Mouse (Mus musculus): Measurements from ENCODE around the gene Hid1.

Hid1 gene

DNA sequence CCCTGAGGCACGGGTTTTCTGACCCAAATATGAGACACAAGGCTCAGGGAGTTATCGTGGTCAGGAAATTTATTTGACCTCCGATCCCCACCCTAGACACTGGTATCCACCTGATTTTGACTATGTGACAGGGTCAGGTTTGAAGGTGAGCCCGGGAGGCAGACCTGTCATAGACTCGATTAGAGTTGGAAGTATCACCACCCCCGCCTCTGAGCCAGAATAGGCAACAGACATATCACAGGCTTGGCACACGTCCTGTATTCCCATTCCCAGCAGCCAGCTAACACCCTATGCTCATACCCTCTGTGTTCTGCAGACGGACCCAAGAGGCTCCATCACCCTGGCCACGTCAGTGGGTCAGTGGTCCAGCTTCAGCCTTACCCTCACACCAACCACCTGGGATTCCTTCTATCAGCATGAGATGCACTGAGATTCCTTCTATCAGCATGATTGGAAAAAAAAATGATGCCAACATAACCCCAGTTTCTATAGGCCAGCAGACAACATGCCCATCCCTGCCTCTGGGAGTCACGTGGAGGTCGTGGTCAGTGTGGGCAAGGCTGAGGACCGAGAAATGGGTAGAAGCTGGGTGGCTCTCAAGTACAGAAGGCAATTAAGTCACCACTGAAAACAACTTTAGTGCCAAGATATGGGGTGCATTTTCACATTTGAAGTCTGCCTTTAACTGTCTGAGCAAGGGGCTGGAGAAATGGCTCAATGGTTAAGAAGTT lies 7.3 kb upstream of the Hid1 start:
- DNase-seq: no peak

DNA sequence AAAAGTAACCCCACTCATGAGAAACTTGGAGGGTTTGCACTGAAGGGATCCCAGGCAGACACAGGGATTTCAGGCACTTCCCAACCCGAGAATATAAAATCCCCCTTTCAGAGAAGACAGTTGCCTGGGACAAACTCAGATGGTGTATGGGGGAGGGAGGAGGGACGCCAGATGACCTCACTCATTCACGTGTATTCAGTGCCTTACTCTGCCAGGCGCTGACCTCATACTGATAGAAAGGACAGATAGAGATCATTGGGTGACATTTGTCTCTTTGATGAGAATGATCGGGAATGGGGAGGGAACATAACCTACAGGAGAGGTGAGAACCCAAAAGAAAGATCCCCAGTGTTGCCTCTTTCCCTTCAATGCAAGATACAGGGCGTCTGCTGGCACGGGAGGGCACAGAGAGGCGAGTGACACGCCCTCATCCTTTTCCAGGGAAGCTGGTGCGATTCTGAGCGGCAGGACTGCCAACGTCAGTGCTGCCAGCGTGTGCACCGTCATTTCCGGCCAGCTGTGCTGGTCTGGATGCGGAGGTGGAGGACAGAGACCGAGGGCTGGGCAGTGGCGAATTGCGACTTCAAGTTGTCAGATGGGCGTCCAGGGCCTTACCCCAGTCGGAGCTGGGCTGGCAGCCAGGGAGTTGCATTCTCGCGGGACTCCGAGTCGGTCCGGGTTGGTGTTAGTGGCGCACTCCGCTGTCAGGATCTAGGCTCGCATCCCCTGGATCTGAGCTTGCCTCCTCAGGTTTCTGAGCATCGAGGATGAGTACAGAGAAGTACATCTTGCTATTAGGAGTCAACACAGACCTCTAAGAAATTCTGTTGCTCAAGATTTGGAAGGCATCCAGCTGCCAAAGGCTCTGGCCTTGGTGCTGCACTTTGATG lies 6.5 kb upstream of the Hid1 start:
- peak; percentile 78 for DNase-seq

DNA sequence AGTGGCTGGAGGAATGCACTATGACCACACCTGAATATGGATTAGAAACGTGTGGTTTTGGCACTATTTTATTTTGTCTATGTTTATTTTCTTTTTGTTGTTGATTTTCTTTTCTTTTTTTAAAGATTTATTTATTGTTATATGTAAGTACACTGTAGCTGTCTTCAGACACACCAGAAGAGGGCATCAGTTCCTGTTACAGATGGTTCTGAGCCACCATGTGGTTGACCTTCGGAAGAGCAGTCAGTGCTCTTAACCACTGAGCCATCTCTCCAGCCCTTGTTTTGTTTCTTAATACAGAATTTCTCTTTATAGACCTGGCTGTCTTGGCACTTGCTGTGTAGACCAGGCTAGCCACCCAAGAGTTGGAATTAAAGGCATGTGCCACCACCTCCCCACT lies 5.2 kb upstream of the Hid1 start:
- no peak for DNase-seq

DNA sequence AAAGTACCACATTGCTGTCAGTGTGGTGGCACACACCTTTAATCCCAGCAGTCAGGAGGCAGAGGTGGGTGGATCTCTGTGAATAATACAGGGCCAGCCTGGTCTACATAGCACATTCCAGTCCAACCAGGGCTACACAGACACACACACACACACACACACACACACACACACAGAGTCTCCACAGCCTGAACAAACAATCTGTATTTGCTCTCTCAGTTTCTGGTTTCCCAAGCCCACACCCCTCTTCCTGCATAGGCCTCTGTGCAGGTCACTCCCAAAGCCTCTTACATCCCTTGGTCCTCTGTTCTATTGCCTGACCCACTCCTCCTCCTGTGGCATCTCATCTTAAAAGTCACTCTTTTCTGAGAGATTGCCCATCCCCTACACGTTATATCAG lies 4.5 kb upstream of the Hid1 start:
- DNase-seq: no peak

DNA sequence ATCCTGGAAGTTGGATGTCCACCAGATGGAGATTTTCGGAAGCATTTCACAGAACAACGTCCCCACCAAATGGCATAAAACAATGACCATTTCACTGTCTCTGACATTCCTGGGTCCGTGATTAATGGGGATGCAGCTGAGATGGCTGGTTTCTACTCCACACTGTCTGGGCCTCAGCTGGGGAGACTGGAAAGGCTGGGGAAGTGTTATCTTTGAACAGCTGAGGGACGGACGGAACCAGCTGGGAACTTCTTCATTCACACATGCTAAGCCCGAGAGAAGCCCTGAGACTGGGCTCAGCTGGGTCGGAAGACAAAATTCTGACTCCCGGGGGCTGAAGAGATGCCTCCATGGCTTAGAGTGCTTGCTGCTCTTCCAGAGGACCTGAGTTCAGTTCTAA lies 3.8 kb upstream of the Hid1 start:
- no peak for DNase-seq

DNA sequence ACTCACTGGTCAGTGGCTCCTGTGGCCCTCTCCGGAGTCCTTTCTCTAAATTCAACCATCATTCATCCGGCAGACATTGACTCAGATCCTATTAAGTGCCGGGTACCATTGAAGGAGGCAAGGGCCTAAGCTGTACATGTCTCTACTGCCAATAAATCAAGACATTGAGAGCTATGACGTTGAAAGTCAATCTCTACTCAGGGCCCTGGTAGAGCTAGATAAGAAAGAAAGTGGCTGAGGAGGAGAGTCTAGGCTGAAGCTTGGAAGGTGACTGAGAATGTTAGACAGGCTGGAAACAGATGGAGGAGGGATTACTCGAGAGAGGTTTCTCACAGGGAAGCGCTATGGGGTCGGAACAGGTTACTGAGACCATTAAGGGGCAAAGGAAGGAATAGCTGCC lies 2.8 kb upstream of the Hid1 start:
- DNase-seq: no peak

DNA sequence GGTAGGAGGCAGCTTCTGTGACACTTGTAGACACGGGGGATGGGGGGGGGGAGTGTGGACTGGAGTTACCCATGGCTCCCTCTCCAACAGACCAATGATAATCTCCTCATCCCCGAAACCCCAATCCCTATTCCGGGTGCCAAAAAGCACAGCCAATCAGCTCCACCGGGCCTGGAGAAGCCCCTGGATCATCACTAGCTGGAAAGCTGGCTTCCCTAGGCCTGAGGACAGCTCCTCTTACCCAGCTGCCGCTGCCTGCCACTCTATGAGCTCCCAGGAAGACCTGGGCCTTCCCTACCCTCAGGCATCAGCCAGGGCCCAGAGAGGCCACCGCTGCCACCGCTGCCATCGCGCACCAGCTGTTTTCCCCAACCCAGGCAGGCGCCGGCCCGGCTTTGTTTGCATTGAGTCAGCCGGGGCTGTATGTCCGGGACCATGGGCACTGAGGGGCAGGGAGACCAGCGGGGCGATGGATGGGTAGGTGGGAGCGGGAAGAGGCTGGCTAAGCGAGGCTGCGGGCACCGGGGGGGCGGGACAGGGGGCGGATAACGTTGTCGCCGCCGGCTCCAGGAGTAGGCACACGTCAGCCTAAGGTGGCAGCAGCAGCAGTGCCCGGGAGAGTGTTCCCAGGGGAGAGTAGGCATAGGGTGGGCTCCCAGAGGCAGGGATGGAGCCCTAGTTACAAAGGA lies 706 bp downstream of the Hid1 start:
- peak; percentile 68 for DNase-seq

DNA sequence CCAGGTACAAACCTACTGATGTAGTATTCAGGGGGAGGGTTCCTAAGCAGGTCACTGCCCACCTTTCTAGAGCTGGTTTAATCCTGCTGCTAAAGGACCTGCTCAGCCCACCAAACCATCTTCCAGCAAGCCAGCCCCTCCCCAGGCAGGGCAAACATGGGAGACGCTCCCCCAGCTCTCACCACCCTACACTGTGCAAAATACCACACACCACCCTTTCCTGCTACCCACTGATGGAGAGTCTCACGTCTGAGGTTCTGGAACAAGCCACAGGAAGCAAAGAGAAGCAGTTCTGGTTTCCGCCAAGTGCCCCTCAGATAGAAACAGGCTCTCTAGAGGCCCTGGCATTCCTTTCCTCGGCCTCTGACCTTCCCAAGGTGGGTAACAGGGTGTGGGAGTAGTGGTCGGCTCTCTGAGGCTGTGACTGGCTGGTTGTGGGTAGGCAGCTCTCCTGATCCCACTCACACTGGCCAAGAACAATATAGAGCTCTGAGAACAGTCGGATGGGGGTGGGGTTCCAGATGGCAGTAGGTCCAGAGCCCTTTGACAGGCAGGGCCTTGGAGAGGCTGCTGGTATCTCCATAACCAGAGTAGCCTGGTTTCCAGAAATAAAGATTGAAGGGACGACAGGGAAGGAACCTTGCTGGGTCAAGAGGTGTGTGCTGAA lies 1.4 kb downstream of the Hid1 start:
- DNase-seq: no peak

DNA sequence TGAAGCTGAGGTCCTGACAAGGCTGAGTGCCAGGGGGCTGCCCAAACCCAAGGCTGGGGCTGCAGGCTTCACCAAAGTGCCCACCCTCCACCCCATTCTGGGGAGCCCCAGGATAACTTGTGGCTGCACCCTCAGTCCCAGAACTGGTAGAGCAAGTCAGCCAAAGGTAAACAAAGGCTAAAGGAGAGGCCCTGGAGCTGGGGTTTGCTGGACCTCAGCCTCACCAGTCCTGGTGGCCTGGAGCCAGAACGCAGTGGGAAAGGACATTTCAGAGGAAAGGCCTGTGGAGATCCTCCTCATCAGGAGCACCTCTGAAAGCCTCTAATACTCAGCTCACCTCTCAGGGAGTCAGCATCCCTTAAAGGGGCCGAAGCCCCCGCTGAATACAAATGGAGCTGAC lies 3.4 kb downstream of the Hid1 start:
- DNase-seq: no peak

DNA sequence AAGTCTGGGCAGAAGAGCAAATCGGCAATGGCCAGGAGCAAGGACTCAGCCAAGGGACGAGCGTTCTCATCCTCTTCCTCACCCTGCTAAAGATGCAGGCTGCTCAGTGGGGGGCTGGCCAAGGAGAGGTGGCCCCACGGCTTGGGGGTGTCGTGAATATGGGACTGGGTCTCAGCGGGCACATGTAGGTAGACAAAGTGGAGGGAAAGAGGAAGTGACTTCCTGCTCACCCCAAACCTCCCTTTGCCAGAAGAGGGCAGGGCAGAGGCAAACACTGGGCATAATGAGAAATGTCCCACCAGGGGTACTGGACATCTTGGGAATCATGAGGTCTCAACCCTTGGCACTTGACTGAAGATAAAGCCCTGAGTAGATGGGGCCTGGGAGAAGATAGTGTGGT lies 7.8 kb downstream of the Hid1 start:
- DNase-seq: no peak

DNA sequence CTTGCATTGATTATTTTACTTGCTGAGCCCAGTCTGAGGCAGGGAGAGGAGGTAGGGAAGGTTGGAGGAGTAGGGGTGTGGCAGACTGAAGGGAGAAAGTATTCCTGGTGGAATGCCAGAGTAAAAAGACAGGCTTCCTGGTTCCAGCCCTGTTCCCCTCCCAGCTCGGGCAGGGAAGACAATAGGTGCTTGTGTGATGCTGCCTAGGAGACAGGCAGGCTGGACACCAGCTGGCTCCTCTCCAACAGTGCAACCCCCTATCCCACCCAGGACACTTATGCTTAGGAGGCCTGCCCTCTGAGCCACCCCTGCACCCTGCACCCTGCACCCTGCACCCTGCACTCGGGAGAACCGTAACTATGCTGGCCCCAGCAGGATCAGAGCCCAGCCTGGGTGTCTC lies 8.3 kb downstream of the Hid1 start:
- peak; percentile 81 for DNase-seq

DNA sequence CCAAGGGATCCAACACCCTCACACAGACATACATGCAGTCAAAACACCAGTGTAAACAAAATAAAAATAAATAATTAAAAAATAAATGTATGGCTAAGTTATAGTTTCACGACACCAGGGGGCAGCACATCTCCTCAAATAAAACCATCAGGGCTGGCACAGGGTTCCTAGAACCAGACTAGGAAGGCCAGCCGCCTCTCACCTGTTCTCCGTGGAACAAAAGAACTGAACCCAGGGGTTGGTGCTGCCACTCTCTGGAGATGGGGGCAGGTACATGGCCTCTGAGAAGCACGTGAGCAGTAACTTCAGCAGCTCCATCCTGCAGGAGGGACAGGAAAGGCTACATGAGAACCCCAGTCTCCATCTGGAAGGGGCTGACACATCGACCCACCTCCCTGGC lies 9.1 kb downstream of the Hid1 start:
- peak; percentile 87 for DNase-seq

DNA sequence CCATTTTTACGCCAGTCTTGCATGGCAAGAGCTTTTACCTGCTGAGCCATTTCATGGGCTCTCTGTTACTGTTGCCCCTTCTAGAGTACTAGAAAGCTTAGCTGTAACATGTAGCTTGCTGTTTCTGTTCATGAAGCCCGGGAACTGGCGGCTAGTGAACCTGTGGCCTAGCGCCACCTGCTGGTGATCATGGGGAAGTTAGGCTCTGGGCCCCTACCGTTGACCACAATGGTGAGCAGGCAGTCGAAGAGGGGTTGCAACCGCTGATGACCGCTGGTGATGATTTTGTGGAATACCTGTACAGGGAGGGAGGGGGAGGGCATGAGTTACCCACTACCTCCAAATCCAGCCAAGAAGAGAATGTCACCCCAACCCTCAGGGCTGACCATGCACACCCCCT lies 13.4 kb downstream of the Hid1 start:
- DNase-seq: peak; percentile 86

DNA sequence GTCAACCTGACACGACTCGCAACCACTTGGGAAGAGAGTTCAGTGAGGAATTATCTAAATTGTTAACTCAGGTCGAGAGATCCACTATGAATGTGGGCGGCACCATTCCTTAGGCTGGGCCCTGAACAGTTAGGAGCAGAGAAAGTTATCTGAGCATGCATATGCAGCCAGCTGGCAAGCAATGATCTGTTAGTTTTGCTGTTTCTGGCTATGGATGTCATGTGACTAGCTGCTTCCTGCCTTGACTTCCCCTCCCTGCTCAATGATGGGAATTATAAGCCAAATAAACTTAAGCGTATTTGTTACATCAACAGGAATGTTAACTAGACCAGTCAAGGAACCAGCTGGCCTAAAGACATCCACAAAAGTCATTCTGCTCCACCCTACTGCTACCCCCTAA lies 14.2 kb downstream of the Hid1 start:
- DNase-seq: no peak

DNA sequence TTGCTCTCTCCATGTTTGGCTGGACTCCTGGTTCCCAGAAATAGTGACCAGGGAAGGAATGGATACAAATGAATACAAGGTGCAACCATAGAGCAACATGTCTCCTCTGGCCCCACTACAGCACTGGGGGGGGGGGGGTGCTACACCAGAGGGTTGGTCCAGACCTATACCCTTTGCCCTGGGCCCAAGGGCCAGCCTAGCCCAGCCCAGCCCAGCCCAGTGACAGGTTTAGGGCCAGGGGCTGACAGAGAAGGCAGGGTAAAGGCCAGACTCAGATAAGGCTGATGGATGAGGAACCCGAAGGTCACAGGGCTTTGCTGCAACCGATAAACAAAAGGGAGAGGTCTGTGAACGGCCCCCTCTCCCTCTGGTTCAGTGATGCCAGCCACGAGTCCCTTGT lies 17.6 kb downstream of the Hid1 start:
- no peak for DNase-seq

DNA sequence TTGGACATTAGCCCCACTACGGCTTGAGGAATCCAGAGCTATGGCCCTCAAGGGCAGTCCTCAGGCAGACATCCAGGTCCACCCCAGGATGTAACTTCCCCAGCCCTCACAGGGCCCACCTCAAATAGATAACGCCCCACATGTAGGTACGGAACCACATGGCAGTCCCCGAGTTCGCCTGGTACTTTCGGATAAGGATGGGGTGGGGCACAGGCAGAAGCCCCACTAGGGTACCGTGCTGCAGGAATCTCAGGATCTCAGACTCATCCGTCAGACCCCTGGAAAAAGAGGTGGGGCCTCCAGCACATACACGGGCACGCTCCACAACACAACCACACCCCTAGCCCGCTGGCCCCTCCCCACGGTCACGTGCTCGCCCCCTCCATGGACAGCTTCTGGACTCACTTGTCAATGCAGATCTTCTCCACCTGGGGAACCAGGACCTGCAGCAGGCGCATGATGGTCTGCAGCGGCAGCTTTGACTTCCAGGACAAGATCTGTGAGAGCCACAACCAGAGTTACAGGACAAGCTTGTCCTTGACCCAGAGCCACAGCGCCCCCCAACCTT lies 18.8 kb downstream of the Hid1 start:
- no peak for DNase-seq

DNA sequence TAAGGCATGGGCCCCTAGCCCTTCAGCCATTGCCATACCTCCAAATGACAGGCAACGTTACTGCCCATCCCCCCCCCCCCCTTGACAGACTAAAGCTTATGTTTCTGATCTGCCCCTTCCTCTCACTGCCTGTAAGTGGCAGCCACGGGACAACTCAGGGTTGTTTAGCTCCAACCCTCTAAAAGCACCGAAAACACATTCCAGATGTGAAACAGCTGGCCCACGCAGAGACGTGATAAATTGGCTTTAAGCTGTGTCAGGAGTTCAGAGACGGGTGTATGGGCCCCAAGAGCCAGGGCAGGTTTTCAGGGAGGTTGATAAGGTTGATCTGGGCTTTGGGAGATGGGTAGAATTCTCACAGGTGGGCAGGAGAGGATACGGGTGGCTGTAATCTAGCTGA lies 22.0 kb downstream of the Hid1 start:
- no peak for DNase-seq

DNA sequence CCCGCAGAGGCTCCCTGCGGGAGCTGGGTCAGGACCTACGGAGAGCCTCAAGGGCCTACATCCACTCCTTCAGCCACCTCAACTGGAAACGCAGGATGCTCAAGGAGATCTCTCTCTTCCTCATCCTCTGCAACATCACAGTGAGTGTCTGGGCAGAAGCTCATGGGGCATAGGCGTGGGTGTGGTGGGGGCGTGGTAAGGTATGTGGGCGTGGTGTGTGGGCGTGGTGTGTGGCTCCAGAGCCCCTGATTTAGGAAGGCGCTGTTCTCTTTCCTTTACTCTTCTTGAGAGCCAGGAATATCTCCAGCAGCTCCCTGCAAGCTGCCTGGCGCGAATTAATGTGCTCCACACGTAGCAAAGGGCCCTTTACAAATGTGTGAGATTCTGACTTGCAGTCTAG lies 22.6 kb downstream of the Hid1 start:
- DNase-seq: no peak

DNA sequence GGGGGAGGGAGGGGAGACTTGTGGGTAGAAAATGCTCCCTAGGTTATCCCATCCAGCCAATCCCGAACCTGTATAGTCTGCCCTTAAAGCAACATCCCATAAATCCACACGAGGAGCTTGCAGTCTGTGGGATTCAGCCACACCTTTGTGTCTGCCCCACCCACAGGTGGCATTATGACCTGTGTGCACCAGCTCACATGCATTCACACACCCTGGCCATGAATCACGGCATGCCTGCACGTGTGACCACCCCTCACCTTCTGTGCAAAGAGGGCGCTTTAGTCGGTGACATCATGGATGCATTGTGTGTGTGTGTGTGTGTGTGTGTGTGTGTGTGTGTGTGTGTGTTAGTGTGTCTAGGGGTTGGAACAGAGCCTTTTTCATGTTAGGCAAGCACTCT lies 25.7 kb downstream of the Hid1 start:
- DNase-seq: no peak

DNA sequence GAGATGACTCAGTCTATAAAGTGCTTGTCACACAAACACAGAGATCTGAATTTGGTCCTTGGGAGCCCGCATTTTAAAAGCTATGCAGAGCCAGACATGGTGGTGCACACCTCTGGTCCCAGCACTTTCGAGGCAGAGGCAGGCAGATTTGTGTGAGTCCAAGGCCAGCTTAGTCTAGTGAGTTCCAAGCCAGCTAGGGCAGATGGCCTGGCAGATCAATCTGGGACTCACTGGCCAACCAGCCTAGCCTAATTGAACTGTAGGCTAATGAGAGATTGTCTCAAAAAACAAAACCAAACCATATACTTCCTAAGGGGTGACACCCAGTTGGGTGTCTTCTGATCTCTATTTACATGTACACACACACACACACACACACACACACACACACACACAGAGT lies 26.3 kb downstream of the Hid1 start:
- DNase-seq: no peak

DNA sequence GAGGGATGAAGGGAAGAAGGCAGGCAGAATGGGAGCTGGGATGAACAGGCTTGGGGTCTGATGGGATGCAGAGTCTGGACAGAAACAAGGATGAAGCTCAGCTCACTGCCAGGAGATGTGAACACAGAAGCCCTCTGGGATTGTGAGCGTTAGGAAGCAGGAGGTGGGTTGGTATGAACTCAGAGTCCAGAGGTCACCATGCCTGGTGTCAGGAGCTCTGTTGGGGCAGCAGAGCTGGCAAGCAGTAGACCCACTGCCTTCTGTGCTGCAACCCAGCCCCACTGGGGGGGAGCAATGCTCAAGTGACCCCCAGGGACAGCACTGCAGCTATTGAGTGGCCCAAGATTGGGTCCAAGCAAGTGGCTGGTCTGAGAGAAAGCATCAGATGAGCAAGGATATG lies 29.7 kb downstream of the Hid1 start:
- no peak for DNase-seq

DNA sequence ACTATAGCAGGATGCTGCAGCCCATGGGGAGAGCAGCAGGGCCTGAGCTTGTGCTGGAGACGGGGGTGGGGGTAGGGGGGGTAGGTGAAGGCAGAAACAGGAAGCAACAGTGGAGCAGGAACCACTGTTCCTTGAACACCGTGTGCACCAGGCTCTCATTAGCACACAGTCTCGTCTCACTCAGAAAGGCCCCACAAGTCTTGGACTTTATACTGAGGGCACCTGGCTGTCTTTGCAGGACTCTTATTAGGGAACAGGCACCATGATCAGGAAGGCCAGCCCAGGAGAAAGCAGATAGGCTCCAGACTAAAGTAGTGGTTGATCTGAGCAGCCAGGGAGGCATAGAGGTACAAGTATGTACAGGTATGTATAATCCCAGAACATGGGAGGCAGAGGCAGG lies 30.2 kb downstream of the Hid1 start:
- no peak for DNase-seq

DNA sequence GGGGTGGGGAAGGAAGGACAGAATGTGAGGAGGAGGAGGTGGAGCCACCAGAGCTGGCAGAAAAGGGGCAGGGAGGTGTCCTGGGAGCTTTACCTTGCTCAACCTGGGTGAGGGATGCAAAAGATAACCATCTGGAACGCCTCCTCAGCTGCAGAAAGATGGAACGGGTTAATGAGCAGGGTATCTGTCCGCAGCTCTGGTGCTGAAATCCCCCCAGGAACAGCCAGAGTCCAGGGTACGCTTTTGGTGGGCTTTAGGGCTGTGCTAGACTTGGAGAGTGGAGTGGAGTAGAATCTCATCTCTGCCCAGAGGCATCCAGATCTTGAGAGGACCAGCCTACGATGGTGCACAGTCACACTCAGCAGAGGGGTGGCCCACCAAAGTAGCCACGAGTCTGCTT lies 31.4 kb downstream of the Hid1 start:
- no peak for DNase-seq
